Mouse (Mus musculus): ENCODE measurements around the gene Eaf2.

DNA sequence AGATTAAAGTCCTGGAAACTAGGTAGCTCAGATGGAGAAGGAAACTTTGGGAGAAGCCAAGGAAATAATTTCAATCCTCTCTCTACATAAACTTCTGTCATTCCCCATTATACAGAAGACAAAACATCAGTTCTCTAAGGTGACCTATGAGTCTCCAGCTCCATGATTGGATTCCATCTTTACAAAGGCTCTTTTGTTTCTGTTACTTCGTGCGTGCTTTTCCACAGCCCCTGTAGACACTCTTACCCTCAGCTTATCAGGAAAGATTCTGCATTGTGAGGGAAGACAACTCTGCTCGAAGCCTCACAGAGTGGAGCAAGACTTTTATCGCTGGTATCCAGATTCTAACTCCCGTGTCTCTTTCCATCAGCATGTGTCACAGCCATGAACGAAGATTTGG lies 54.8 kb downstream of the Eaf2 start:
- TF ChIP-seq E2F4 (IDR thresholded peaks at IDR 0.05; ENCODE audit: borderline replicate concordance, low read depth, low read length) (no peak), CTCF (IDR thresholded peaks at IDR 0.05 in 2 of 3, conservative IDR thresholded peaks at IDR 0.05 in 1 of 3; ENCODE audit: control insufficient read depth in 1 of 3, insufficient read depth in 1 of 3, low read depth in 2 of 3, low read length in 3 of 3, poor library complexity in 1 of 3, severe bottlenecking in 1 of 3) (no peak), TCF12 (IDR thresholded peaks at IDR 0.05; ENCODE audit: low read depth, low read length) (no peak), POLR2AphosphoS5 (IDR thresholded peaks at IDR 0.05; ENCODE audit: borderline replicate concordance, low read depth, low read length) (no peak), HCFC1 (IDR thresholded peaks at IDR 0.05; ENCODE audit: low read depth, low read length) (no peak)
